Mouse (Mus musculus): Measurements from ENCODE around the gene Cntn5. TPM values are rescaled to one million over a fixed set of nuclear protein-coding genes. Genes with fewer than 3 reads are reported as not detected.

The Cntn5 gene
- polyA plus RNA-seq, 1 experiment from 2014 or later = 18.7 TPM

DNA sequence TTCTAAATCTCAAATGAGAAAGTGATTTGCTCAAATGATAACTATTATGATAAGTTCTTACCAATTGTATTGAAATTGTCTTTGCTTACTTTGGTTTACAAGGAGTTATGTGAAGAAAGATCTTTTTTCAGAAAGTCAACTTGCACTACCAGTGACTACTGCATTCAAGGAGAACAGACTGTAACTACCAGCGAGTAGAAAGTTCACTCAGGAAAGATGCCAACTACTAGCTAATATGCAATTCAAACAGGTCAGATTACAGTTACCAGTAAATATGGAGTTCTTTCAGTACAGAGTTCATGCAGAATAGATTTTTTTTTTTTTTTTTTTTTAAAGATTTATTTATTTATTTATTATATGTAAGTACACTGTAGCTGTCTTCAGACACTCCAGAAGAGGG lies 795.4 kb downstream of the Cntn5 start:
- H3K4me2 ChIP-seq = no peak overlapping the region
- H3K4me1 ChIP-seq = no peaks in the 10 kb centered on the region
- H3K9me3 ChIP-seq = no peaks in the 10 kb centered on the region
- WGBS = 86% methylated on average over 1 of the region's 1 CpGs
- H3K4me3 ChIP-seq = no peak overlapping the region
- H3K9ac ChIP-seq = no peak overlapping the region
- no peak overlapping the region for H3K27ac ChIP-seq
- H3K36me3 ChIP-seq (replicated peaks) = no peaks in the 10 kb centered on the region
- H3K27me3 ChIP-seq (replicated peaks) = no peaks in the 10 kb centered on the region
- no peak for ATAC-seq (replicated peaks)

DNA sequence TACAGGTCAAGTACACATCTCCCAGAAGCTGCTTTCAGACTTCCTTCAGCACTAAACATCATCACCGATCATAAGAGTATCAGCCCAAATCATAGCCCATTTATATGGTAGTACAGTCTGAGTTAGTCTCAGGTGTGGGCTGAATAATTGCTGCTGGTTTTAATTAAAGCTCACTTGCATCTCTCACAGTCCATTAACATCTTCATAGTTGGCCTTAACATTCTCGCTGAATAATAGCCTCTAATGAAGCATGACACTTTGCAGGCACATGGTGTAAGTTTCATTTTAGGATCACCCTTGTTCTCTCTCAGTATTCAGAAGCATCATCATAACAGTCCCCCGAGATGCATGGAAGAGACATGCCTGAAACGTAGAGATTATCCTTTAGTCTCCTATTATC lies 796.7 kb downstream of the Cntn5 start:
- no peak for ATAC-seq (replicated peaks)
- Histone ChIP-seq H3K9ac (no peak overlapping the region), H3K27me3 (replicated peaks) (no peaks in the 10 kb centered on the region), H3K4me3 (no peak overlapping the region), H3K4me2 (no peak overlapping the region), H3K27ac (no peak overlapping the region), H3K9me3 (no peaks in the 10 kb centered on the region), H3K4me1 (no peaks in the 10 kb centered on the region), H3K36me3 (replicated peaks) (no peaks in the 10 kb centered on the region)
- WGBS = 57% methylated on average over 4 of the region's 4 CpGs

DNA sequence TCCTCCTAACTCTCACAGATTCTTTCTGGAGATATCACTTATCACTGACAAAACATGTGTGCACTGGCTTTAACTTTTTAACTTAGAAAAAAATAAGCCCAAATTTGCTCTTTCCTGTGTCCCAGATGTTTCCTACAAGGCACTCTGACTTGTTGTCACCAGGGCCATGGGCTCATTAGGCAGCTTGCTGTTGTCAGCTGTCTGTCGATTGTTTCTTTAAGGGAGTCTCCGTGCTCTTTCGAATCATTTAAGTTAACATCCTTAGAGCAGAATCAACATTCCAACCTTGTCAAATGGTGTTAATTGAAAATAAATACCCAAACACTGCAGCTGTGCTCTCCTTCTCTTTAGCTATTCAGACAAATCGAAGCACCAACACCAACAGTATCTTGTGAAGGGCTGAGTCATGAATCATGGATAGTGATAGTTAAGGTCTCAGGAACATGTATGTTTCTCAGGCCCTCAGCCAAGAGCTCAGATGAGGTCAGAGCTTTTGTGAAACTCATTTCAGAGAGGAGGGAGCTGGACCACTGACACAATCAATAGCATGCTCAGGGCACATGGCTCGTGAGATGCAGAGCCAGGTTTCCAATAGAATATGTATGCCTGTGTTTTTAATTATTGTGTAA lies 802.6 kb downstream of the Cntn5 start:
- no peak for ATAC-seq (replicated peaks)
- H3K36me3 ChIP-seq (replicated peaks) = no peaks in the 10 kb centered on the region
- H3K4me3 ChIP-seq = no peak overlapping the region
- no peak overlapping the region for H3K27ac ChIP-seq
- H3K9ac ChIP-seq = no peak overlapping the region
- no peaks in the 10 kb centered on the region for H3K27me3 ChIP-seq (replicated peaks)
- H3K9me3 ChIP-seq = no peaks in the 10 kb centered on the region
- H3K4me2 ChIP-seq = no peak overlapping the region
- WGBS = 70% methylated on average over 5 of the region's 5 CpGs
- no peaks in the 10 kb centered on the region for H3K4me1 ChIP-seq

DNA sequence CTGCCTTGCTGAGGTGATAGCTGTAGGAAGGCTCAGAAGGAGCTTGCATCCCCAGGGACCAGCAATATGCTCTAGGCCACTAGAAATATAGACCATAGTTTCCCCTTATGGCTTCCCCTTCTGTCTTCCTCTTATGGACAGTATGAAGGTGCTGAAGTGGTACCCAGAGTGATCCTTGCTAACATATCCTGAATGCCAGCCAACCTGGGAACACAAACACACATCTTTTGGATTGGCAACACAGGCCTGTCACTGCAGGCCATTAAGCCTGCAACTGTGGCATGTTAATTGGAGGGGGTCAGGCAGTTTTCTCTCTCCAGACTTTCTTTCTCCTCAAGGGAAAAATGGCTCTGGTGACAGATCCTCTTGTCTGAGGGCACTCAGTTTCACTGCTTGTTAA lies 828.3 kb downstream of the Cntn5 start:
- Histone ChIP-seq H3K36me3 (replicated peaks) (no peaks in the 10 kb centered on the region), H3K27me3 (replicated peaks) (no peaks in the 10 kb centered on the region), H3K4me2 (no peak overlapping the region), H3K4me3 (no peak overlapping the region), H3K9me3 (no peaks in the 10 kb centered on the region), H3K9ac (no peak overlapping the region), H3K27ac (no peak overlapping the region), H3K4me1 (no peaks in the 10 kb centered on the region)
- no peak for ATAC-seq (replicated peaks)

DNA sequence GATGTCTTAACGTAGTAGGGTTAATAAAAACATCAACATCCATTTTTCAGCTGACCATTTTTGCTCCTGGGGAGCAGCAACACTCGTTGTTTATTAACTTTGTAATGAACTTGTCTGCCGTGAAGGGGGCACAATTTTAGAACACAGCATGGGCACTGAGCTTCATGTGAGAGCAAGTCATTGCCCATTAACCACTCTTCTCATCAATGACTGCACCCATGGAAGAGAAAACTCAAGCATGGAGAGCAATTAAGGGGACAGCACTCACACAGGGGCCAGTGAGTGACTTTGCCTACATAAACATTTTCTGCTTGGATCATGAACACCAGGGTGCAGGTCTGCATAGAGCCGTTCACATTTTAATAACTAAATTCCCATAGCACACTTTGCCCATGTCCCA lies 831.2 kb downstream of the Cntn5 start:
- H3K27me3 ChIP-seq (replicated peaks) = no peaks in the 10 kb centered on the region
- H3K9me3 ChIP-seq = no peaks in the 10 kb centered on the region
- no peak overlapping the region for H3K4me3 ChIP-seq
- 62% methylated on average over 4 of the region's 4 CpGs for WGBS
- H3K4me1 ChIP-seq = no peaks in the 10 kb centered on the region
- no peak overlapping the region for H3K4me2 ChIP-seq
- ATAC-seq (replicated peaks) = no peak
- H3K27ac ChIP-seq = no peak overlapping the region
- no peaks in the 10 kb centered on the region for H3K36me3 ChIP-seq (replicated peaks)
- no peak overlapping the region for H3K9ac ChIP-seq

DNA sequence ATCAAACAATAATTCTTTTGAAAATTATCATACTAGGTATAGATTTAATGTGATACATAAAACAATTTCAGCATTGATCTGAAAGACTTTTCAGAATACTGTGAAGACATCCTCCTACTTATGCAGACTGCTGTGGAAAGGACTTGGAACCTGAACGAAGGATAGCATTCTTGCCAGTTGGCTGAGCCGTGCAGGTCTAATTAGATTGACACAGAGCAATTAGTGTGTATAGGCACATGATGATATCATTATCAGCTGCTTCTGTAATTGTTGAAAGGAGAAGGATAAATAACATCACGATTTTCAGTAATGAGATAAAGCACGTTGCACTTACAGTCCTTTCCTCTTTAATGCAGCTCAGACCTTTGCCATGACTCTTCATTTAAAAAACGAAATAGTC lies 831.7 kb downstream of the Cntn5 start:
- 62% methylated on average over 5 of the region's 5 CpGs for WGBS
- no peak for ATAC-seq (replicated peaks)

DNA sequence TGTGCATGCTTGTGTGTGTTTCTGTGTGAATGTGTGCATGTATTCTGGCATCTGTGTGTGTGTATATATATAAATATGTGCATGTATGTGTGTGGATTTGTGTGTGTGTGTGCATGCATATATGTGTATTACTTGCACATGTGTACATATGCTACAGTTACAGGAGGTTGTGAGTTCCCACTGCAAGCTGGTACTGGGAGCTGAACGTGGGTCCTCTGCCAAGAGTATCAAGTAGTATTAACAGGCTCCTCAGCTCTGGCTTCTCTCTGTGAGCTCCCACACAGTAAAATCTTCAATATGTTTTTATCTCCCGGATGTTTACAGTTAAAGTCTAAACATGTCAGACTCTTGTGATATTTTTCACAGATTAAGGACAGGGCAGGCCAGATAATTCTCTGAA lies 833.3 kb downstream of the Cntn5 start:
- 82% methylated on average over 2 of the region's 2 CpGs for WGBS
- Histone ChIP-seq H3K27me3 (replicated peaks) (no peaks in the 10 kb centered on the region), H3K27ac (no peak overlapping the region), H3K4me2 (no peak overlapping the region), H3K4me1 (no peaks in the 10 kb centered on the region), H3K9me3 (no peaks in the 10 kb centered on the region), H3K9ac (no peak overlapping the region), H3K36me3 (replicated peaks) (no peaks in the 10 kb centered on the region), H3K4me3 (no peak overlapping the region)
- ATAC-seq (replicated peaks) = no peak

More for the DNA sequence above, 831.7 kb downstream of the Cntn5 start:
- Histone ChIP-seq H3K4me3 (no peak overlapping the region), H3K4me1 (no peaks in the 10 kb centered on the region), H3K27me3 (replicated peaks) (no peaks in the 10 kb centered on the region), H3K9me3 (no peaks in the 10 kb centered on the region), H3K9ac (no peak overlapping the region), H3K4me2 (no peak overlapping the region), H3K27ac (no peak overlapping the region), H3K36me3 (replicated peaks) (no peaks in the 10 kb centered on the region)

DNA sequence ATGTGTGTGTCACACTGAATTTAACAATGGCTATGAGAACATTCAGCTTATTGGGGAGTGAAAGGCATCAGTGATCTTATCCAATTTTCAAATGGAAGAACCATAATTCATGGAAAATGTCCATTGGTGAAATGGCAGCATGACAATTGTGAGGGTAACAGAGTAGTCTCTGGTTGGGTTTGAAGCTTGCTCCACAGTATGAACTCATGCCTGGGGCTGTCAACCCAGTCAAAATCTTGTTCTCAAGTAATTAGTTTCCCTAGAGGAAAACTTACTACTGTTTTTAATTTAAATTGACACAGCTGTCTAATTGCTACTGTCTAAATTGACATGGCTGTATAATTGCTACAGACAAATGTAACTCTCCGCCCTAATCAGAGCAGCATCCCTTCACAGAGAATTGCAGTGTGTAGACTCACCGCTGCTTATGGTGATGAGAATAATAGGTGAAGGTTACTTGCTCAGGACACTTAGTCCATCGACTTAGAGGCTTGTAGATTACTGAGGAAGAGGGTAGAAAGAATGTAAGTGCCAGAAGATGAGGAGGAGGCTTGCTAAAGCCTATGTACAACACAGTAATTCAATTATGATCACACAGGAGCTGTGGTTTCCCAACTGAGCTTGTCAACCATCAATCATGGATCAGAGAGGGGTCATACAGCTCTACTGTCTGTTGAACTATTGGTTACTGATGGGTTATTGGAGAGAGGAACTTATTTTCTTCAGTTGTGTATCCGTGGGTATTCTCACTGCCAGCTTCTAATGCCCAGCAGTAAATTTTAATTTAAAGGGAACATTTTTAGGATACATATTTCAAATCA lies 859.4 kb downstream of the Cntn5 start:
- ATAC-seq (replicated peaks) = no peak
- no peaks in the 10 kb centered on the region for H3K9me3 ChIP-seq
- WGBS = 76% methylated on average over 4 of the region's 4 CpGs

DNA sequence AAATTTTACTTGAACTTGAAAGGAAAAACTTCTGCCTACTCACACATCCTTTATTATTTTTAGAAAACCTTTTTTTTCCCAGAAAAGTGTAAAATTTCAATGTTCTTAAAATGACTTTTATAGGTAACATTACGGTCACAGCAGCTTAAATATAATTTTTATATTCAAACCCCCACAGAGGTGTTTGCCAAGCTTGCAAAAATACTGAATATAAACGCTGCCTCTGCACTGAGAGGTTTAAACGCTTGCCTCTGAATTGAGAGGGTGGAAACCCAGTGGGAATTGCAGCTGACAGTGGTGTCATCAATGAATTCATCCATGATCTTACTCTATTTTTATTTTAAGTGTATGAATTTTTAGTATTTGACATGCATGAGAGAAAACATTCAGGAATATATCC lies 861.6 kb downstream of the Cntn5 start:
- Histone ChIP-seq H3K9ac (no peak overlapping the region), H3K36me3 (replicated peaks) (no peaks in the 10 kb centered on the region), H3K4me2 (no peak overlapping the region), H3K9me3 (no peaks in the 10 kb centered on the region), H3K4me1 (no peaks in the 10 kb centered on the region), H3K4me3 (no peak overlapping the region), H3K27ac (no peak overlapping the region), H3K27me3 (replicated peaks) (no peaks in the 10 kb centered on the region)
- no peak for ATAC-seq (replicated peaks)
- WGBS = 54% methylated on average over 3 of the region's 3 CpGs

More for the DNA sequence above, 859.4 kb downstream of the Cntn5 start:
- Histone ChIP-seq H3K4me3 (no peak overlapping the region), H3K9ac (no peak overlapping the region), H3K27ac (no peak overlapping the region), H3K27me3 (replicated peaks) (no peaks in the 10 kb centered on the region), H3K36me3 (replicated peaks) (no peaks in the 10 kb centered on the region), H3K4me2 (no peak overlapping the region), H3K4me1 (no peaks in the 10 kb centered on the region)

DNA sequence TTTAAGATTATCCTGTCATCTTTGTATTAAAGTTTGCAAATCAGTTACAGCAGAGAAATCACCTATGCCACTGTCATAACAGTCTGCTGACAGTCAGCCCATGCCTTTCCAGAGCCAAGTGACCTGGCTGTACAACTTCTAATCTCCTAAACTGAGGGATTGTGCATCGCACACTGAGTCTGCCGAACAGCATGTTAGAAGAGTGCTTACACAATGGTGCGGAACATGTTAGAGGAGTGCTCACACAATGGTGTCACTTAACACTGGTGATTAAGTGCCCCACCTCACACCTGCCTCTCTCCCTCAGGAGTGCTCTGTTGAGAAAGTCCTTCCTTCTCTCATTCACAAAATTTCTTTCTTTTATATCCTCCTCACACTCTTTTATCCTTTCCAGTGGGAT lies 889.4 kb downstream of the Cntn5 start:
- ATAC-seq (replicated peaks) = no peak
- Histone ChIP-seq H3K4me1 (no peaks in the 10 kb centered on the region), H3K9me3 (no peaks in the 10 kb centered on the region), H3K9ac (no peak overlapping the region), H3K27ac (no peak overlapping the region), H3K4me2 (no peak overlapping the region), H3K4me3 (no peak overlapping the region), H3K36me3 (replicated peaks) (no peaks in the 10 kb centered on the region), H3K27me3 (replicated peaks) (no peaks in the 10 kb centered on the region)
- 57% methylated on average over 3 of the region's 3 CpGs for WGBS

DNA sequence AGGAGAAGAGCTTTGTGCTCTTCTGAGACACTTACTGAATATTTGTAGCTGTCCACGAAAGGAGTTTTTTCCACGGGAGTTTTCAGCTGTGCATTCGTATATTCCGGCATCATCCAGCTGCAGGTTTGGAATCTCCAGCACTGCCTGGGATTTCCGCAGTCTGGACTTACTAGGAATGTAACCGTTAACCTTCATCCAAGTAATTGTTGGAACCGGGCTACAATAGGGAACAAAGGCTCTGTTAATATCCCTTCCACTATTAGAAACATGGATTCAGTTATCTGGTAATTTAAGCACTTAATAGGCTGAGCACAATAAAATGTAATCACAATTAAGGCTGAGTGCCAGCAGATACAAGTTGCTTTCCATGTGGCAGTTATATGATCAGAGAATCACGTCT lies 920.5 kb downstream of the Cntn5 start:
- no peaks in the 10 kb centered on the region for H3K36me3 ChIP-seq (replicated peaks)
- H3K4me2 ChIP-seq = no peak overlapping the region
- H3K9me3 ChIP-seq = no peaks in the 10 kb centered on the region
- no peaks in the 10 kb centered on the region for H3K27me3 ChIP-seq (replicated peaks)
- H3K9ac ChIP-seq = no peak overlapping the region
- ATAC-seq (replicated peaks) = no peak
- no peak overlapping the region for H3K27ac ChIP-seq
- WGBS = 81% methylated on average over 8 of the region's 8 CpGs
- H3K4me3 ChIP-seq = no peak overlapping the region
- no peaks in the 10 kb centered on the region for H3K4me1 ChIP-seq

DNA sequence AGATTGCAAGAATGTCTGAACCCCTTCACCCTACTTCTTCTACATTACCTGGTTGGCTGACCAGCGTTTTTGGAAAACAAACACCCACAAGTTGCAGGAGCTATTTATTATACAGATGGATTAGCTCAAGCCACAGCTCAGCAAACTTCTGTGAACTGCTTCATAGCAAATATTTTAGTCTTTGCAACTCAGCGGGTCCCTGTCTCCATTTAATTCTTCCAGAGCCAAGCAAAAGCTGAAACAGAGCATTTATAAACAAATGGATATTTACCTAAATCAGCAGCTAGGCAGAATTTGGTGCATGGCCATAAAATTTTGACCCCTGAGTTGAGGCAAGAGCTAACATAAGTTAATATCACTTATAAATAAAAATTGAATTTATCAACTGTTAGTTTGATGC lies 921.4 kb downstream of the Cntn5 start:
- no peak overlapping the region for H3K4me2 ChIP-seq
- H3K9me3 ChIP-seq = no peaks in the 10 kb centered on the region
- 83% methylated on average over 2 of the region's 2 CpGs for WGBS
- H3K9ac ChIP-seq = no peak overlapping the region
- H3K36me3 ChIP-seq (replicated peaks) = no peaks in the 10 kb centered on the region
- no peaks in the 10 kb centered on the region for H3K4me1 ChIP-seq
- no peak overlapping the region for H3K27ac ChIP-seq
- no peak overlapping the region for H3K4me3 ChIP-seq
- no peaks in the 10 kb centered on the region for H3K27me3 ChIP-seq (replicated peaks)
- no peak for ATAC-seq (replicated peaks)

DNA sequence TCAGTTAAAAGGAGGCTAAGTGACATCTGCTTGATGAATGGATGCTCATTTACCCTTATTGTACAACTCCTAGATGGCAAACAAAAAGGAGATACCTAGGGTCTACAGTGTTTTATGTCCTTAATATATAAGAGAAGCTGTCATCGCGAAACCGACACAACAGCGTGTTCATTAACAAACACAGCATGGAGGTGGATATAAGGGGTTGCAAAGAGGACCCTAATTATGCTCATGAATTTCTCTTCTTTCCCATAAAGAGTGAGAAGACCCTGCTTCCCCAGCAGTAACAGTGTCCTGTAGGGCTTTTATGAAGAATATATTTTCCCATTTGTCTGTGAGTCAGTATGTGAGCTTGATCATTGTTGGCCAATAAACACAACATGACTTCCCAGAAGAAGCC lies 939.2 kb downstream of the Cntn5 start:
- H3K9ac ChIP-seq = no peak overlapping the region
- H3K4me1 ChIP-seq = no peaks in the 10 kb centered on the region
- no peak for ATAC-seq (replicated peaks)
- H3K4me2 ChIP-seq = no peak overlapping the region
- no peaks in the 10 kb centered on the region for H3K9me3 ChIP-seq
- H3K36me3 ChIP-seq (replicated peaks) = no peaks in the 10 kb centered on the region
- WGBS = 95% methylated on average over 4 of the region's 4 CpGs
- no peak overlapping the region for H3K4me3 ChIP-seq
- H3K27ac ChIP-seq = no peak overlapping the region
- no peaks in the 10 kb centered on the region for H3K27me3 ChIP-seq (replicated peaks)

Measured in midbrain, embryonic 15.5 days (tissue).